Mouse (Mus musculus) thymus, postnatal 25 days (tissue): Measurements from ENCODE around the gene Heyl.

Experiments
- DNase-seq: peaks from one replicate; pipeline ENCODE4 v3.0.0; 2022

Gene Heyl

DNA sequence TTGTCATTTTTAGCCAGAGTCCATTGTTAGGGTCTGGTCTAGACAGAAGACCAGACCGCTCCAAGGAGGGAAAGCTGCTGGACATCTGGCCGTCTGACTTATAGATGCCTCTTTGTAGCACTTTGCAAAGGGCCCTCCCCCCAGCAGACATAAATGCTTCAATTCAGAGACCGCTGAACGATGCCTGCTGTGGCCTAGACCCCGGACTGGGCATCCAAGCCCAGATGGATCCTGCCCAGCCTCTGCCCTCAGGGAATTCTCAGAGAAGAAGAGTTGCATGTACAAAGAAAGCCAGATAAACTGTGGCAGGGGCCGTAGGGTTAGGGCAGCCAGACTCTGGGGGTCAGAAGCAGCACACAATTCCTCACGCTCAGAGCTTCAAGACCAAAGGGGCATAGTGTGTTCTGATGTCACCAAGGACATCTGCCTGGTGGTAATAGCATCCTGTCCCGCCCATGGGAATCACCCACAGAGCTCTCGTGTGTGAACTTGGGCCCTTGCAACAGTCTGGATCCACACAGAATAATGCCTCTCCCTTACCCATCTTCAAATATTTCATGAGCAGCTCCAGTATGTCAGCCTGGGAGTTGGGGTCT, 2.6 kb downstream of the Heyl start:
- no peak for DNase-seq

DNA sequence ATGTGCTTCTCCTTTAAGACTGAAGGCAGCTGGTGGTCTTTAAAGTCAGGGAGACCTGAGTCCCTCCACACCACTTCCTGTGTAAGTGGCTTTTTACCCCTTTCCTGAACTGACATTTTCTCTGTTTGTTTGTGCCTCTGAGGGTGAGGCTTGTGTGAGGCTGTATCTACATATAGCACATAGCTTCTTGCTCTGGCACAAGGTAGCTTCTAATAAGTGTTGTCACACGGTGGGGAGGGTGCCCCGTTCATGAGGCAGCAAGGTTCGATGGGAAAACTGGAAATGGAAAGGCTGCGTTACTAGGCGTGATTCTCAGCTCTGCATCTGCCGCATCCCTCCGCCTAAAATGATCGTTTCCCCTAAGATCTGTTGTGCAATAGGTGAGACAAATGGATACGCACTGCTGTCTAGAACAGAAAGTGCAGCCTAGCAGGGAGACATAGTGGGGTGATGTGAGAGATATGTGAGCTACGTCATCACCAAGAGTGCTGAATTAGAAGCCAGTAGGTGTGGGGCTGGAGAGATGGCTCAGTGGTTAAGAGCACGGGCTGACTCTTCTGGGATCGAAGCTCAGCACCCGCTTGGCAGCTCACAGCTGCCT, 3.2 kb downstream of the Heyl start:
- DNase-seq, result no peak

- no peak for DNase-seq
These were observed 4.3 kb downstream of the Heyl start for GRCm38 (mm10) chr4:123237386-123238266.

DNA sequence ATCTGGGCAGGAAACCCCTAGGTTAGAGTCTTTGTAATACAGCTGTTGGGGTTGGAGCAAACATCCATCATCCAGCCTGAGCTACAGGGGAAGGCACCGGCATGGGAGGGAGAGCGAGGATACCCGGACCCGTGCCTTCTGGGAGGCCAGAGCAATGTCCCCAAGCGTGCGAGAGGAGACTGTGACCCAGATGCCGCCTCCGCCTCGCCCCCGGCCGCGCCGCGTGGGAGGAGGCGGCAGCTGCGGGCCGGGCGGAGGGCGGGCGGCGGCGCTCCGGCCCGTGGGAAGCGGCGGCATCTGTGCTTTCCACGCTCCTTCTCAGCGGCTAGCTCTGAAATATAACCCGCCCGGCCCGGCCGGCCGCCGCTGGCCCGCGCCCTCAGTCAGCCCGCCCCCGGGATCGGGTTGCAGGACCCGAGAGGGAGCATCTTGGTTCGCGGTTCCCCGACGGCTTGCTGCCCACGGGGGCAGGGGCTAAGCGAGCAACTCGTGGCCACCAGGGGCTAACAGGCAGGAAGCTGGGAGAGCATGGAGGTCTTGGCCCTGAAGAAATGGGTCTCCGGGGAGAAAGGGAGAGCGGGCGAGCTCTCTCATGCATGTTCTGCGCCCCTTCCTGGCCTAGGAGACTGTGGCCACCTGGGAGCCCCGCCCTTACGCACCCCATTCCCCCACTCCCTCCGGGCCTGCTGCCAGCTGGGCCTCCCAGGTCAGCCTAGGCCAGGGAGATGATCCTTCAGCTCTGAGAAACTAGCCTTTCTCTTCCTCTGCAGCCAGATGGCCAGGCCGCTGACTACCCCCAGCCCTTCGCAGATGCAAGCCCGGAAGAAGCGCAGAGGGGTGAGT, 6.2 kb downstream of the Heyl start:
- DNase-seq, result peak; percentile 20

DNA sequence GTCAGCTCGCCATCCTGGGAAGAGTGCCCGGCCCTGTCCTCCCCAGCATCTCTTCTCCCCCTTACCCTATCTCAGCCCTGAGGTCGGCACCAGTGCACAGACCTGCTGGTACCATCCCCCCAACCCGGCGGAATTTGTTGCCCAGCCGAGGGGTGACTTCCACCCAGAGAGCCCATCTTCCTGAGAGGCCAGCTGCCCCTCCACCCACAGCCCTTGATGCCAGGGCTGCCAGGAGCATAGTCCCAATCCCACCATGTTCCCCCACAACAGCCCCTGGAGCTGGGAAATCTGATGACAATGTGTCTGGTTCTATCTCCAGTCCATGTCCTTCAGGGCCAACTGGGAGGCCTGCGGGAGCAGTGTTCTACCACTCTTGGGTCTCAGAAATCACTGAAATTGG, 12.9 kb downstream of the Heyl start:
- DNase-seq, result no peak

- DNase-seq, result no peak
These were observed 13.3 kb downstream of the Heyl start for GRCm38 (mm10) chr4:123246651-123247050.

GRCm38 (mm10) chr4:123247147-123247880, 14.0 kb downstream of the Heyl start:
- DNase-seq, result no peak

- DNase-seq, result no peak
These were observed 15.7 kb downstream of the Heyl start for GRCm38 (mm10) chr4:123248971-123249567.

DNA sequence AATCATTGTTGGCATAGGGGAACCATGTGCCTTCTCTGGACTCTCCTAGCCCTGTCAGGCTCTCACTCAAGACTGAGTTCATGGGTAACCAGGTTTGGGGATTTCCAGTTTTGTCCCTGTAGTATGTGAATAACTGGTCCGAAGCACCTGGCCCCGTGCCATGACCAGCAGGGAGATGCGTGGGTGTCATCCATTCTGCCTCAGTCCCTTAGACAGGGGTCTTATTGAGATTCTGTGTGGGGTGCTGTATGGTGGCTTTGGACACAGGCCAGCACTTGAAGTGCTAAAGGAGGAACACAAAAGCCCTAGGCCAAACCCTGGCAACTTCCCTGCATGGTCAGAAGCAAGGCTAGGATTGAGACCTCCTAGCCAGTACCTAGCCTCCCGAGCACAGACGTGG, 18.9 kb downstream of the Heyl start:
- no peak for DNase-seq

GRCm38 (mm10) chr4:123254617-123255016, 21.3 kb downstream of the Heyl start:
- DNase-seq, result no peak

DNA sequence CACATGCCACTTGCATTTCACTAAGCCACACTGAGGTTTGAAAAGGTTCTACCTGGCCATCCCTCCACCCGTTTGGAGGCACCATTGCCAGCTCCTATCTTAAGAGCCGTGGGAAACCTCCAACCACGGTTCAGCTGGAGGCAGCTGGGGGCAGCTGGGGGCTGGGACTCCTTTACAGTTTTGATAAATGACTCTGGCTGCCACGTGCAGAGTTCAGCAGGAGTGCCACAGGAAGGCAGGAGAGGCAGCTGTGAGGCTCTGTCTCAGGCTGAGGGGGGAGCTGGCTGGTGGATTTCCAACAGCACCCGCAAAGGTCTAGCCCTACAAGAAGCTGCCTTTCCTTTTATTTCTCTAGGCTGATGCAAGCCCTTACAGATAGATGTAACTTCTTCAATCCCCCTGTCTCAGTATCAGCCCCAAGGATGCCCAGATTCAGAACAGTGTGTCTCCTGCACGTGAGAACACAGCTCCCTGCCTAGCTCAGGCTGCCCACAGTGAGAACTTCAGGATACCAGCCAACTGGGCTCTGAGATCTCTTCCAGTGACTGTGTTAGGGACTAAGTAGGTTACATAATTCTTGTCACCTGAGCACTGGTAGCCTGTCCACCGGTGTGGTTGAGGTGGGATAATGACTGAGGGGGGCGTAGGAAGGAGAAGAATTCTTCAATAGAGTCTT, 26.9 kb downstream of the Heyl start:
- DNase-seq, result no peak

GRCm38 (mm10) chr4:123261721-123262401, 28.5 kb downstream of the Heyl start, which contains the start of gene Pabpc4:
Gene Pabpc4, plus strand, starts transcription at chr4:123262351.
- no peak for DNase-seq

GRCm38 (mm10) chr4:123271063-123271462, 37.7 kb downstream of the Heyl start:
- no peak for DNase-seq

GRCm38 (mm10) chr4:123280117-123280516, 46.8 kb downstream of the Heyl start:
- DNase-seq, result no peak

DNA sequence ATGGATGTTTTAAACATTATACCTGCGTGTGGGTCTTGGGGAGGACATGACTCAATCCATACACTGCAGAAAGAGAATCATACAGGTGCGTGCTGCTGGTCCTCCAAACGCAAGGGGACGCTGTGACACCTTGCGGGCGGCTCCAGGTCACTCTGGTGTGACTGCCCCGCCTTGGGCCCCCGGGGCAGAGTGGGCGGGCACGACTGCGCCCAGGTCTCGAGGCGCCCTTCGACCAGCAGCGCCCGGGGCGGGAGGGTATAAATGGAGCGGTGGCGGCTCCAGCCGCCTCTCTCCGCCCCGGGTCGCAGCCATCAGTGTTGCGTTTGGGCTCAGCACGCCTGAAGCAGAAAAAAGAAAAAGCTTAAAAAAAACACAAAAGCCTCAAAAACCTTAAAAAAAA, 49.1 kb downstream of the Heyl start:
- DNase-seq, result peak; percentile 89

GRCm38 (mm10) chr4:123282915-123283674, 49.7 kb downstream of the Heyl start:
- peak; percentile 37 for DNase-seq

DNA sequence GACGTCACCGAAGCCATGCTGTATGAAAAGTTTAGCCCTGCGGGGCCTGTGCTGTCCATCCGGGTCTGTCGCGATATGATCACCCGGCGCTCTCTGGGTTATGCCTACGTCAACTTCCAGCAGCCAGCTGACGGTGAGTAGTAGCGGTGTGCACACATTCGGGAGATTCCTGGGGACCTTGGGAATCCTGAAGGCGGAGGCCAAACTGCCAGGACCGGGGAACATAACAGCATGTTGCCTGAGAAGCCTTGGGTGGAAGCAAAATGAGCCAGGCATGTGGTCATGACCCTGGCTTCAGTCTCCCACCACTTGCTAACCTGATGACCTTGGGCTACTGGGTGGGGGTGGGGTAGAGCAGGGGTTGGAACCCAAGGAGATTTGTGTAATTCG, 50.3 kb downstream of the Heyl start:
- peak; percentile 21 for DNase-seq

- DNase-seq, result no peak
These were observed 51.6 kb downstream of the Heyl start for GRCm38 (mm10) chr4:123284731-123285624.

DNA sequence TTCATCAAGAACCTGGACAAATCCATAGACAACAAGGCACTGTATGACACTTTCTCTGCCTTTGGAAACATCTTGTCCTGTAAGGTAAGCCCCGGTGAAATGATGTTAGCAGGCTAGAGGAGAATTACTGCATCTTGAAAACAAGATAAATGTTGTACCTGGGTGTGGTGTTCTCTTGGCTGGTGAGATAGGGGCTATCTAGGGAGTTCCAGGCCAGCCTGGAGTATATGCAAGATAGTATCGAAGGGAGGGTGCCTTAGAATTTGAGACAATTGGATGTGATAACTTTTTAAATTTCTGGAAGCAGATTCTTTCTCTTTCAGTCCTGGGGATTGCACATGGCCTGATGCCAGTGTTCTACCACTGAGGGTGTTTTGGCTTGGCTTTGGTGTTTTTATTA, 53.4 kb downstream of the Heyl start:
- no peak for DNase-seq
